Mouse (Mus musculus): Measurements from ENCODE around the gene Efcab14. TPM values are rescaled to one million over a fixed set of nuclear protein-coding genes. Genes with fewer than 3 reads are reported as not detected.

Gene Efcab14
- 19.1 and 38.2 TPM in 2 replicates for polyA plus RNA-seq (2012; rRNA removed)

- DNase-seq (ENCODE audit: low read depth, low spot score) = peak; percentile 93
- WGBS = under 1% methylated on average over 45 of the region's 45 CpGs
These were observed at the start of gene Efcab14 for GRCm38 (mm10) chr4:115737551-115738041. TSS of gene Efcab14 (plus strand) at chr4:115737744.

DNA sequence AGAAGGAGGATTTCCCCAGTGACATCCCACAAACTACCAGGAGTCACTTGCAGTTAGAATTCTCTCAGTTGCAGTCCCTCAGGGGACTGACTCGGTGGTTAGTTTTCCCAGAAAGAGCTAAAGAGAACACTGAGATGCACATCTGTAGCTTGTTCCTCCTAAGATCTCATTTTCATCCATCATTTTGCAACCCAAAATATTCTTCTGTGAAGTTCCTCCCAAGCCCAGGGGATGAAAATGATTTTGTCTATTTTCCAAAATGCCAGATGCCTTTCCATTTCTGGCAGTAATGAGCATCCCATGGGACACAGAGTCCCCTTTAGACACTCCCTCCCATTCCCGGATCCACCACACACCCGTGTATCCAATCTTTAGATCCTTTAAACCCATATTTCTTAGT is 36.1 kb upstream of the Efcab14 start:
- DNase-seq (ENCODE audit: low read depth, low spot score) = no peak
- 62% methylated on average over 3 of the region's 3 CpGs for WGBS

DNA sequence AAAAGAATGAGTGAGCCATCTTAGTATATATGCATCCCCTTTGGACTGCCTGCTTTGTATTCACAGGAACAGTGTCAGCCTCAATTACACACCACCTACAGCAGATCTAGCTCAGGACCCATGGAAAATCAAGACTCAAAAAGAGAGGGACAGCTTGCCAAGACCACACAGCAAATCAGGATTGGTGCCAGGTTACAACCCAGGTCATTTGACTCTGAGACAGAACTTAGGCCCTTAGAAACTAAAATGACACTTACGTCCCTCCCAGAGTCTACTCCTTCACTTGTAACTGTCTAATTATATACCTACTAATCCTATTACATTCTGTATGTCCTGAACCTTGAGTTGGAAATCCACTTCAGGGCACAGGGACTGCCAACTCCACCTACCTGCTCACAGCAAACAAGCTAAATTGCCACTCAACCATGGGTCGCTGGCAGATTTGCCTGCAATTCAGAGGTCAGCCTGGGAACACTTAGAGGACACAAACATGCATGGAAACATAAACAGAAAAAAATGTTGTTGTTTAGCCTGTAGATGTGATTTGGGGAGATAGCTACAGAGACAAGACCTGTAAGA is 33.5 kb upstream of the Efcab14 start:
- WGBS = 26% methylated on average over 2 of the region's 2 CpGs
- DNase-seq (ENCODE audit: low read depth, low spot score) = no peak

- DNase-seq (ENCODE audit: low read depth, low spot score) = no peak
- WGBS = 73% methylated on average over 13 of the region's 13 CpGs
These were observed 28.5 kb upstream of the Efcab14 start for GRCm38 (mm10) chr4:115708974-115709593.

DNA sequence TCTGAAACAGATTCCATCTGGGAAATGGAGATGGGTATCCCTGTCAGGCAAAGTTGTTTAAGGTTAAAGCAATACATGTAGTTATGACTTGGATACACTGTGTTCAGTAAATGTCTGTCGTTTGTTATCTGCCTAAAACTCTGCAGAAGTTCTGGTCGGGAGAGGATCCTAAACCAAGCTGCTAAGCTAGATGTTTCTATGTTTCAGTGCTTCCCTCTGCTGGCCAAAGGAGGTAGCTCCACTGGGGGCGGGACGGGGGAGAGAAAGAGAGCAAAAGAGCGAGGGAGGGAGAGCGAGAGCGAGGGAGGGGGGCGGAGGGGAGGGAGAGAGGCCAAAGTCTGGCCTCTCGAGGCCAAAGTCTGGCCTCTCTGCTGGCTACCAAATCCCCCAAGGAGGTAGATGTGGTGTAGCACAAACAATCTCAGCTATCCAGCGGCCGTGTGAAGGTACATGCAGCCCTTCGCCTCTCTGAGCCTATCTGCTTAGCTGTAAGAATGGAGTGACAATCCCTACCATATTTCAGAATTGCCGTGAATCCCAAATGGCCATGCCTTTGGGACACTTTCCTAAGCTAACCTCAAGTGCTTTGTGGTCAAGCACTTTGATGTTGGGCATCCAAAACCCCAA is 27.6 kb upstream of the Efcab14 start:
- WGBS = 9% methylated on average over 12 of the region's 13 CpGs
- no peak for DNase-seq (ENCODE audit: low read depth, low spot score)

- DNase-seq (ENCODE audit: low read depth, low spot score) = no peak
- 8% methylated on average over 5 of the region's 5 CpGs for WGBS
These were observed 8.8 kb upstream of the Efcab14 start for GRCm38 (mm10) chr4:115728721-115729120.

- WGBS = 13% methylated on average over 7 of the region's 7 CpGs
- DNase-seq (ENCODE audit: low read depth, low spot score) = no peak
These were observed 5.8 kb upstream of the Efcab14 start for GRCm38 (mm10) chr4:115731588-115732222.

DNA sequence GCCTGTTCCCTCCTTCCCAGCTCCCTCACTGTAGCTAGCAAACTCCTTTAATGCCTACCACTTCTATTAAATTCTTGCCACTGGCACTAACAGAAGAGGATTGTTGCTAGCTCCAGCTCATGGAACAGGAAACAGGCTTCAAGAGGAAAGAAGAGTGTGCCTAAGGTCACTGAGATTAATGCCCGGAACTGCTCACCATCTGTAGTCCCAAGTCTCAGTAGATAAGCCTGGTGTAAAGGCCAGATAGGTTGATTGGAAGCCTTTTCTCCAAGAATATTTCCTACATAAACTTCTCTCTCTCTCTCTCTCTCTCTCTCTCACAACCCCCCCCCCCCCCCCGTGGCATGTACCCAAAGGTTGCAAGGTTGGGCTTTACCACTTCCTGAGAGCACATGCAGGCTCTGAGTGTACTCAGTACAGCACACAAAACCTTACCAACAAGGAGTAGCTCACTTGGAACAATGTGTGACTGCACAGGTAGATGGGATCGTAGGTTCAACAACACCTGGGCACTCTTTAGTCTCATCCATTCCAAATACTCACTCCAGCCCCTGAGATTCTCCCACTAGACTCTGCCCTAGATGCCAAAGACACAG is 5.2 kb upstream of the Efcab14 start:
- DNase-seq (ENCODE audit: low read depth, low spot score) = no peak
- WGBS = 29% methylated on average over 3 of the region's 3 CpGs

GRCm38 (mm10) chr4:115733746-115734145 is 3.8 kb upstream of the Efcab14 start:
- no peak for DNase-seq (ENCODE audit: low read depth, low spot score)
- WGBS = 22% methylated on average over 5 of the region's 5 CpGs

- no peak for DNase-seq (ENCODE audit: low read depth, low spot score)
- 56% methylated on average over 4 of the region's 4 CpGs for WGBS
These were observed 2.7 kb upstream of the Efcab14 start for GRCm38 (mm10) chr4:115734867-115735266.

- DNase-seq (ENCODE audit: low read depth, low spot score) = no peak
- 12% methylated on average over 13 of the region's 13 CpGs for WGBS
These were observed 989 bp downstream of the Efcab14 start for GRCm38 (mm10) chr4:115738481-115738985.

DNA sequence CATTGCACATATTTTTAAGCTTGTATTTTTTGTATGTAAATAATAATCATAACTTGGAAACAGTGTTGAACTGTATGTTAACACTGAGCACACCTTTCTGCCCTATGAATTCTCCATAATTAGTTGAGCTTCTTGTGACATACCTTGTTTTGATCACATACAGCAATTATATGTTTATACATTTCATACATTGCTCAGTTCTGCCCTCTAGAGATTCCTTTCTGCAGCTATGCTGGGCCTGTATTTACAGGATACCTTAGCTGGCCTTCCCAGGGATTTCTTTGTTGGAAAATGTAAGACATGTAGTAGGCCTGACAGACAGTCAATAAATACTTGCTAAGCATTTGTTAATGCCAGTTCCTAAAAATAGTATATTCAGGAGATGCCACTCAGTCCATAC is 5.1 kb downstream of the Efcab14 start:
- no peak for DNase-seq (ENCODE audit: low read depth, low spot score)

DNA sequence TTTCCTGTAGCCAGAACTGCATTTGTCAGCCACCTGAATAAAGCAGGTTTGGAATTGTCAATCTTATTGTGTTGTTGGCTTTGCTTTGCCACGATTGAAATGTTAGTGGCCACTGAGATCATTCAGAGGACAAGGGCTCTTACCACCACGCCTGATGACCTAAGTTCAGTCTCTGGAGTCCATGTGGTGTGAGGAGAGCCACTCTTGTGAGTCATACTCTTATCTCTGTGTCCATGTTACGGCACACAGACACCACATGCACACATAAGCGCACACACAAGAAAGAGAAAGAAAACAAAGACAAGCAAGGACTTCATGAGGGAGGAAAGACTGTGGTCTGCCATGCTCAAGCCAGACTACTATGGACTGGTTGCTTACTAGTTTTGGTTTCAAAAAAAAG is 5.6 kb downstream of the Efcab14 start:
- WGBS = 53% methylated on average over 4 of the region's 4 CpGs
- no peak for DNase-seq (ENCODE audit: low read depth, low spot score)

DNA sequence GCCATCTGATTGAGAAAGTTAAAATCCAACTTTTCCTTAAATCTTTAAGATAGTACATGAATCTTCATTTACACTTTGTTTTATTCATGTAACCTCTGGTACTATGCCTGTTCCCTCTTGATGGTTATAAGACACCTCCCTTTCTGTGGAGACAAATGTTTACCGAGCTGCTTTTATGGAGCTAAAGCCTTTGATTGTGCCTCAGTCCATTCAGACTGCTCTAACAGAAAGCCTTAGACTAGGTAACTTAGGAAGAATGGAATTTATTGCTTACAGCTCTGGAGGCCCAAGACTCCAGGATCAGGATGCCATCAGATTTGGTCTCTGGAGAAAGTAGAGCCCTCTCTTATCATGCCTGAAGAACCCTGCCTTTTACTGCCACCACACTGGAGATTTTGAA is 10.6 kb downstream of the Efcab14 start:
- DNase-seq (ENCODE audit: low read depth, low spot score) = no peak
- WGBS = 15% methylated on average over 1 of the region's 1 CpGs

DNA sequence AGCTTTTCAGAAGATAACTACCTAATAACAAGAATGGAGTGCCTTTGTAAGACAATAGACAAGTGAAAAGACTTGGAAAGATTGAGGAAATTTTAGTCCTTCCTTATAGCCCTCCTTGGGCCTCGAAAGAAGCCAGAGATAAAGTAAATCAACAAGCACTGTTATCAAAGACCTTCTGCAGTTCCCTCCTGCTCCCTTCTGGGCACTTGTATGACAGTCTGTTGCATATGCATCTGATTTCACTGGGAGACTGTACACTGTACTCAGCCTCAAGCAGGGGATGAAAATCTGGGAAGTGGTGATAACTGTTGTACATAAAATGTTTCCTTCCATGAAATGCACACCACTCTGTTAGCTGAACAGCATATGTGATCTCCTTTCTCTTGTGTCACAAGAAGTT is 11.8 kb downstream of the Efcab14 start:
- no peak for DNase-seq (ENCODE audit: low read depth, low spot score)
- 38% methylated on average over 1 of the region's 1 CpGs for WGBS

- DNase-seq (ENCODE audit: low read depth, low spot score) = no peak
- WGBS = 89% methylated on average over 3 of the region's 3 CpGs
These were observed 16.6 kb downstream of the Efcab14 start for GRCm38 (mm10) chr4:115754101-115754500.

GRCm38 (mm10) chr4:115754851-115755250 is 17.3 kb downstream of the Efcab14 start:
- 90% methylated on average over 1 of the region's 1 CpGs for WGBS
- DNase-seq (ENCODE audit: low read depth, low spot score) = no peak

DNA sequence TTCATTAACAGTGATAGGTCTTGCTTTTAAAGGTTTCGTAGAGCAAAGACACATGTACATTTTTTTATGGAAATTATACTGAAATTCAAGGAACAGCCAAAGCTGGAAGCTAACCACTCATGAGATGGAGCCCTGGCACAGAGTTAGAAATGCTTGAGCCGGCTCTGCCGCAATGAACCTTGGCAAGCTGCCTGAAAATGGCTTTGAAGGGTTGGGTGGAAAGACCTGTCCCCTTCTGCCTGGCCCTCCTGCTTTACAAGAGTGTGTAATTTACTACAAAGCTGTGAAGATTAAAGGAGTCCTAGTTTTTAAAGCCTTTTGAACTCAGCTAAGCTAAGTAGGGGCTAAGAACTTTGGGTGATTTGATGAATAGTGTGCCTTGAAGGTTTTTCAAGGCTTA is 23.7 kb downstream of the Efcab14 start:
- no peak for DNase-seq (ENCODE audit: low read depth, low spot score)
- 28% methylated on average over 3 of the region's 3 CpGs for WGBS

DNA sequence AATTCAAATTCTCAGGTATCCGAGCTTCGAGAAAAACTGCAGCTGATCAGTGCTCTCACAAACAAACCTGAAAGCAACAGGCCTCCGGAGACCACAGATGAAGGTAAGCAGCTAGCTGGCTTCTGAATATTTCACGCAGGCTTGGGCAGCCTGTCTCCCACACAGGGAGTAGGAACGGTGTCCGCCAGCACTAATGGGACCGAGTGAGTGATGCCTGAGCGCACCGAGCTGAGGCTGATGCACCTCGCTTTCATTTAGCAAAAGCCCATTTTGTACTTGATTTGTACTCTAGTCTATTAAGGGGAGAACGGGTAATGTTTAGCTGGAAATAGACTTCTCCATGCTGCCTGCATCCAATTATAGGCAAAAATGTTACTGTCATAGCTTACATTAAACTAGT is 27.0 kb downstream of the Efcab14 start:
- no peak for DNase-seq (ENCODE audit: low read depth, low spot score)
- 96% methylated on average over 11 of the region's 11 CpGs for WGBS

Data from large intestine, adult 2 months (tissue).